Mouse (Mus musculus) liver, adult (tissue): Measurements from ENCODE around the gene Usp3.

Source experiments
- GATA4 ChIP-seq: IDR thresholded peaks from 2 replicates; pipeline ENCODE4 v1.6.1; 2014; ENCODE audit warnings: mild to moderate bottlenecking, low read length; ENCODE audit not compliant: insufficient replicate concordance

Gene Usp3

DNA sequence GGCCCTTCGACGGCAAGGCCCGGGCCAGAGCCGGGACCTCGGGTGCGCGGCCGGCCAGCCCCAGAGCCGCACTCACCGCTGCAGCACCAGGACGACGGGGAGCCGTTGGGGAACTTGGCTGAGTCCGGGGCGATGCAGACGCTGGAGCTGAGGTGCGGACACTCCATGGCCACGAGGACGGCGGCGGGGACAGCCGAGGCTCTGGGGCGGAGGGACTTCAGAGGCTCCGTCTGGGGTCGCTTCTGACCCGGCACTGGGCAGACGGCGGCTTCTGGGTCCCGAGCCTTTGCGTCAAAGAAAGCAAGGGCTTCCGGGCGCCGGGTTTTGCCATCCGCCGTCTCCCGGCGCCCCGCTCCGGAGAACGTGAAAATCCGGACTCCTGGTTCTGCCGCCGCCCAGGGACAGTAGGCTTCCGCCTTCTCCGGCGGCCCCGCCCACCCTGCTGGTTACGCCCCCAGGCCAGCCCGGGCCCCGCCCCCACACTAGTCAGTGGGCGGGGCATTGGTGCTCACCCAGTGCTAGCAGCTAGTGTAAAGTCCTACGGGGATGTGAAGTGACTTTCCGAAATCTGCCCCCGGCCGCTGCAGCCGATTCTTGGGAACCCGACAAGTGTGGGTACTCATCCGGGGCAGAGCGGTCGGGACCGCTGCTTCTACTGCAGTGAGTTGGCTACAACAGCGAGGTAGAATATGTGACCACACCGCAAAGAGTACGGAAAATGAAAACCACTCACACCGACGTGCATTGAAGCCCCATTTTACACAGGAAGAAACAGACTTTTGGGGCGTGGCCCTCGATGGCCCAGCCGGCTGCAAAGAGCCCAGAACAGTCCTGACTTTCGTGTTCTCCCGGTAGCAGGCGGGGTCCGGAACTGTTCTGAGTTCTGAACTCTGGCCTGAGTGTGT is at the start of gene Usp3:
TSS of gene Usp3 (minus strand) at position 435 of the 905 bp plus-strand sequence.
- TF ChIP-seq GATA4, result no peak; the same call in 1 of the 2 replicates

DNA sequence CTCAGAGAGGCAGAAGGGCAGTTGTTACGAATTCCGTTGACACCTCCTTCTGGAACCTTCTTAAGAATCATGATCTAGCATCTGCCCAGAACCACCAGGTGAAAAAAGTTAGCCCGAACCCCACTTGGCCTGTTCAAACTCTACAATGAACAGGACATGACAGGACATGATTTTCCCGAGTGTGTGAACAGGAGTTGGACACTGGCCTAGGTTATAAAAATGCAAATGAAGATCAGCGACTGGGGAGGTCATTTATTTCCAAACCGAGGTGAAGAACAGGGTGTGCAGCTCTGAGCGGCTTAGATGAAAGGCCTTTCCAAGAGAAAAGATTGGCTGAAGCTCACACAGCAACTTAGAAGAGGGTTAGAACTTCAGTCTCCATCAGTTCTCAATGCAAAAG is 47.5 kb upstream of the Usp3 start:
- no peak for TF ChIP-seq GATA4

DNA sequence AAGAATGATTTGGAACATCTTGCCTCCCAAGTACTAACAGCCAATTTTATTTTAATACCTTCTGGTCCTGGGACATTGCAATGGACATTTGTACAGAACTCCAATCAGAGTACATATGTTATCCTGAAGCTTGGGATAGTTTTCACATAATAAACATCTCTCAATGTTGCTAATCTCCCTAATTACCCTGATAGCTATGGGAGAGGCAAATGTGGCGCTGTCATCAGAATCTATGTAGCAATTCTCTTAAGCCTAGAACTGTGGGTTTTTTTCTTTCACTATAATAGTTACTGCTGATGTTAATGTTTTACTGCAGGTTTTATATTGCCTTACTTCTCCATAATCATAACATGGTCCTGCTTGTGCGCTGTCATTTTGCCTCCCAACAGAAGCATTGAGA is 46.7 kb upstream of the Usp3 start:
- no peak for TF ChIP-seq GATA4

DNA sequence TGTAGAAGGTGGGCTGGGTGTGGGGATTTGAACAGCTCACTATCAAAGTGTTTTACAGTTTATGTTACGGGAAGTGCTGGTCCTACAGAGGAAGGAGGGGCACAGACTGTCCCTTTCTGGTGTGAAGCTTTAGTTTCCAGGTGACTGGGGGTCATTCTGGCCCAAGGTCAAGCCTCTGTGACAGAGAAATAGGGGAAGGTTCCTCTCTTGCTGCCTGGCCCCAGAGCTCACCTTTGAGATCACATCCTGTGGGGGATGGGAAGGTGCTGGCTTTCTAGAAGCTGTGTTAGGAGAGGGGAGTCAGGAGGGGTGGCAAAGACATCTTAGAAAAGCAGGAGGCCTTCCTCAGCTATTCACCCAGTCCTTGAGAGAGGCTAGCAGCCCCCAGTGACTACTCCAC is 39.5 kb upstream of the Usp3 start:
- no peak for TF ChIP-seq GATA4

DNA sequence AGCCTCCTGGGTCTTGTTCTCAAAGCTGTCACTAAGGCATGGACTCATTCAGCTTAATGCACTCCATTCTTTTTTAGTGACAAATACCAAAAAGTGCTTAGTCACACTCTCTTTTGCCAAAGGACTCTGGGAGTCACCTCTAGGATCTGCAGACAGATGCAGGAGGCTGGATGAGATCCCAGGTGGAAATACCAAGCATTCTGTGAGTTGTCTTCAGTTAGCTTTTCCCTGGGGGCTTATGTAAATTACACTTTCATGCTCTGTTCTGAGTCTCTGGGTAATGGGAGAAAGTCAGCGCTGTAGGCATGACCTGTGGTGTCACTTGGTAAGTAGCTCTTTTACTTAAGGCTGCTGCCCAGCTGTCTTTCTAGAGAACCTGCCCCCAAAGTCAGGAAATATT is 38.0 kb upstream of the Usp3 start:
- TF ChIP-seq GATA4, result no peak

GRCm38 (mm10) chr9:66626661-66627060 is 33.7 kb upstream of the Usp3 start:
- TF ChIP-seq GATA4, result no peak

- TF ChIP-seq GATA4, result no peak
Measured at GRCm38 (mm10) chr9:66625974-66626530, 33.1 kb upstream of the Usp3 start.

- no peak for TF ChIP-seq GATA4
Measured at GRCm38 (mm10) chr9:66624873-66625272, 31.9 kb upstream of the Usp3 start.

DNA sequence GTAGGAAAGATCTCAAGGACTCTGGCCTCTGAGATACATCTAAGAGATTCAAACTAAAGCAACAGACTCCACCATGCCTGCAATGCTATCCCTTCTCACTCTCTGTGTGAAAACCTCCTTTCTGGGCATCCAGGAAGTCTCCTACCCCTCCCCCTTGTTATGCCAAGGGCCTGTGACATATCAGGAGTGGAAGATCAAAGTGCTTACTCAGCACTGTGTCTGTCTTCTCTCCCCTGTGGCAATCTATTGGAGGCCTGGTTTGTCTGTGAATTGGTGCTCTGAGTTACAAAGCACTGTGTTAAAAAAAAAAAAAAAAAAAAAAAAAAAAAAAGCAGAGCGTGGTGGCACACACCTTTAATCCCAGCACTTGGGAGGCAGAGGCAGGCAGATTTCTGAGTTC is 30.7 kb upstream of the Usp3 start:
- no peak for TF ChIP-seq GATA4

GRCm38 (mm10) chr9:66620581-66620981 is 27.6 kb upstream of the Usp3 start:
- TF ChIP-seq GATA4, result peak; percentile 99

- no peak for TF ChIP-seq GATA4
Measured at GRCm38 (mm10) chr9:66620055-66620454, 27.1 kb upstream of the Usp3 start.

GRCm38 (mm10) chr9:66617812-66618211 is 24.9 kb upstream of the Usp3 start:
- TF ChIP-seq GATA4, result no peak

DNA sequence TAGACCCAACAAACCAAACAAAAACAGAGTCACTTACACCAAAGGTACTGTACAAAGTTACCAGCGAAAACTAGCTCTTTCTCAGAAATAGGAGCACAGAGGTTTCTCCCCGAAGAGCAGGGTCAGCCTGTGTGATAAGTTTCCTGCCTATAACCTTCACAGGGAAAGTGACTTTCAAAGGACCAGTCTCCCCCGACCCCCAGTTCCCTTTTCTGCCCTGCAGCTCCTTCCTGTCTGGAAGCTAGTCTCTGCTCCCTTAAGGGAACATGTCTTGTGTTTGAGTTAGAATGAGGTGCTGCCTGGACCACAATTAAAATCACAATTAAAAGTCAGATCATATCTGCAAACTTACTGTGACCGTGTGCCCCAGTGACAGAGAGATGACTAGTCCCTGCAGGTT is 23.9 kb upstream of the Usp3 start:
- TF ChIP-seq GATA4, result no peak

GRCm38 (mm10) chr9:66615141-66615540 is 22.2 kb upstream of the Usp3 start:
- TF ChIP-seq GATA4, result no peak

DNA sequence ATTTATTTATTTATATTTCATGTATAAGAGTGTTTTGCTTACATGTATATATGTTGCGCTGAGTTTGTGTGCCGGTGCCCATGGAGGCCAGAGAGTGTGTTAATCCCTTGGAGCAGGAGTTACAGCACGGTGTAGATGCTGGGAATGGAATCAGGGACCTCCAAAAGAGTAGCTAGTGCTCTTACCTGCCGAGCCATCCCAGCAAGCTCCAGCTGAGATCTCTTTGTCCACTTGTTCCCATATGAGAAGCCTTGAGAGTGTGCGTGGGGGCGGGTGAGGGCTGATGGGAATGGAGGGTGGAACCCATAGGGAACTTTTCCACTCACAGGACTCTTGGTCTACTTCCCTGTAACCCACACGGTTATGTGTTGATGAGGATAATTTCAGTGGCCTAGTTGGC is 21.6 kb upstream of the Usp3 start:
- TF ChIP-seq GATA4, result no peak

- no peak for TF ChIP-seq GATA4
Measured at GRCm38 (mm10) chr9:66613667-66614066, 20.7 kb upstream of the Usp3 start.

- TF ChIP-seq GATA4, result no peak
Measured at GRCm38 (mm10) chr9:66611478-66612093, 18.6 kb upstream of the Usp3 start.

GRCm38 (mm10) chr9:66608817-66609345 is 15.9 kb upstream of the Usp3 start:
- no peak for TF ChIP-seq GATA4
